Mouse (Mus musculus) CH12.LX (cell line): ENCODE results near the gene Cdc25a. TPM values are rescaled to one million over a fixed set of nuclear protein-coding genes. Genes with fewer than 3 reads are reported as not detected.

Source experiments
- DNase-seq: peaks from one replicate; pipeline ENCODE4 v3.0.0-alpha.2; 2013; ENCODE audit errors: extremely low read depth
- H3K27ac ChIP-seq: 2 replicates; pipeline ENCODE4 v1.5.1; 2012; ENCODE audit warnings: low read depth, mild to moderate bottlenecking, control low read depth, moderate library complexity; ENCODE audit not compliant: insufficient read depth
- H3K27me3 ChIP-seq: replicated peaks from 2 replicates; pipeline ENCODE3; 2012; ENCODE audit warnings: inconsistent platforms
- H3K36me3 ChIP-seq, 2 experiments: replicated peaks in 1 of 2; 2 replicates each; pipeline versions ENCODE3 to v1.6.1; 2012; ENCODE audit warnings: inconsistent platforms in 1 of 2, low read length in 1 of 2, mild to moderate bottlenecking in 1 of 2, mixed read lengths in 1 of 2, moderate library complexity in 1 of 2; ENCODE audit not compliant: control insufficient read depth in 1 of 2, insufficient read depth in 1 of 2
- H3K4me1 ChIP-seq, 2 experiments: 2 replicates each; pipeline ENCODE4 v1.6.1; 2012; ENCODE audit warnings: inconsistent platforms in 1 of 2, moderate library complexity in 1 of 2; ENCODE audit not compliant: insufficient read depth in 2 of 2, control insufficient read depth in 1 of 2
- H3K4me2 ChIP-seq: 2 replicates; pipeline ENCODE4 v1.6.1; 2012; ENCODE audit warnings: low read depth, mild to moderate bottlenecking, control low read depth; ENCODE audit not compliant: poor library complexity, insufficient read depth, severe bottlenecking
- H3K4me3 ChIP-seq, 3 experiments: fragments of 150-350 bp in 1 of 3; sonication (generic) in 1 of 3; replicated peaks in 1 of 3; 2 replicates each; pipeline versions ENCODE3 to v1.5.1; 2011 to 2012; ENCODE audit warnings: low read depth in 2 of 3, low read length in 2 of 3, mild to moderate bottlenecking in 2 of 3, moderate library complexity in 2 of 3, control low read depth in 1 of 3, improper control_type of control experiment in 1 of 3, inconsistent platforms in 1 of 3, mixed read lengths in 1 of 3; ENCODE audit not compliant: poor library complexity in 1 of 3
- H3K79me2 ChIP-seq: replicated peaks from 2 replicates; pipeline ENCODE4 v1.6.1; 2012; ENCODE audit warnings: mild to moderate bottlenecking, moderate library complexity; ENCODE audit not compliant: control insufficient read depth, poor library complexity, insufficient read depth, severe bottlenecking; ENCODE audit errors: extremely low read depth
- H3K9ac ChIP-seq: 2 replicates; pipeline ENCODE4 v1.6.1; 2012; ENCODE audit warnings: low read depth, mild to moderate bottlenecking, control low read depth, moderate library complexity; ENCODE audit not compliant: insufficient read depth
- H3K9me3 ChIP-seq: replicated peaks from 2 replicates; pipeline ENCODE3; 2012; ENCODE audit warnings: low read length, inconsistent platforms, mixed read lengths
- BHLHE40 ChIP-seq: IDR thresholded peaks from 2 replicates; pipeline ENCODE4 v1.6.1; 2011; ENCODE audit warnings: mild to moderate bottlenecking, low read depth, low read length, improper control_type of control experiment
- CHD1 ChIP-seq: IDR thresholded peaks from 2 replicates; pipeline ENCODE4 v1.6.1; 2012; ENCODE audit warnings: low read depth, low read length, improper control_type of control experiment, inconsistent platforms
- CHD2 ChIP-seq: IDR thresholded peaks from 2 replicates; pipeline ENCODE4 v1.6.1; 2011; ENCODE audit warnings: low read length, improper control_type of control experiment
- CTCF ChIP-seq, 2 experiments: IDR thresholded peaks in 1 of 2; conservative IDR thresholded peaks in 1 of 2; 2 replicates each; pipeline ENCODE4 v1.5.1; 2011 to 2012; ENCODE audit warnings: low read depth in 2 of 2, low read length in 2 of 2, improper control_type of control experiment in 1 of 2, inconsistent platforms in 1 of 2, mild to moderate bottlenecking in 1 of 2, moderate library complexity in 1 of 2
- E2F4 ChIP-seq: IDR thresholded peaks from 2 replicates; pipeline ENCODE4 v1.6.1; 2011; ENCODE audit warnings: low read depth, low read length, improper control_type of control experiment; ENCODE audit not compliant: insufficient replicate concordance
- EP300 ChIP-seq: IDR thresholded peaks from 2 replicates; pipeline ENCODE4 v1.6.1; 2011; ENCODE audit warnings: low read length, improper control_type of control experiment
- ETS1 ChIP-seq: conservative IDR thresholded peaks from 2 replicates; pipeline ENCODE4 v1.6.1; 2012; ENCODE audit warnings: low read depth, mild to moderate bottlenecking, inconsistent platforms, low read length, improper control_type of control experiment, moderate library complexity
- GABPA ChIP-seq: IDR thresholded peaks from 2 replicates; pipeline ENCODE4 v1.6.1; 2012; ENCODE audit warnings: low read depth, low read length, improper control_type of control experiment, inconsistent platforms; ENCODE audit not compliant: insufficient replicate concordance
- HCFC1 ChIP-seq: IDR thresholded peaks from 2 replicates; pipeline ENCODE4 v1.6.1; 2012; ENCODE audit warnings: low read depth, mild to moderate bottlenecking, inconsistent platforms, low read length, improper control_type of control experiment
- IRF4 ChIP-seq: IDR thresholded peaks from 2 replicates; pipeline ENCODE4 v1.6.1; 2014; ENCODE audit warnings: low read depth, mild to moderate bottlenecking, inconsistent platforms, low read length, improper control_type of control experiment
- JUN ChIP-seq: IDR thresholded peaks from 2 replicates; pipeline ENCODE4 v1.6.1; 2011; ENCODE audit warnings: low read depth, mild to moderate bottlenecking, low read length, improper control_type of control experiment, moderate library complexity; ENCODE audit not compliant: insufficient read depth
- JUND ChIP-seq: conservative IDR thresholded peaks from 2 replicates; pipeline ENCODE4 v1.6.1; 2011; ENCODE audit warnings: low read depth, low read length, improper control_type of control experiment
- KAT2A ChIP-seq: IDR thresholded peaks from 2 replicates; pipeline ENCODE4 v1.6.1; 2012; ENCODE audit warnings: low read length, improper control_type of control experiment, inconsistent platforms; ENCODE audit not compliant: insufficient replicate concordance
- MAFK ChIP-seq: IDR thresholded peaks from 2 replicates; pipeline ENCODE4 v1.6.1; 2011; ENCODE audit warnings: low read length, improper control_type of control experiment; ENCODE audit not compliant: insufficient replicate concordance
- MAX ChIP-seq: IDR thresholded peaks from 2 replicates; pipeline ENCODE4 v1.6.1; 2011; ENCODE audit warnings: low read length, improper control_type of control experiment
- MAZ ChIP-seq: IDR thresholded peaks from 2 replicates; pipeline ENCODE4 v1.6.1; 2012; ENCODE audit warnings: low read depth, mild to moderate bottlenecking, inconsistent platforms, low read length, improper control_type of control experiment, moderate library complexity
- MEF2A ChIP-seq: IDR thresholded peaks from 2 replicates; pipeline ENCODE4 v1.6.1; 2014; ENCODE audit warnings: low read depth, mild to moderate bottlenecking, inconsistent platforms, low read length, improper control_type of control experiment, borderline replicate concordance
- MXI1 ChIP-seq: IDR thresholded peaks from 2 replicates; pipeline ENCODE4 v1.6.1; 2011; ENCODE audit warnings: mild to moderate bottlenecking, low read depth, low read length, improper control_type of control experiment
- MYC ChIP-seq: IDR thresholded peaks from 2 replicates; pipeline ENCODE4 v1.6.1; 2011; ENCODE audit warnings: low read depth, mild to moderate bottlenecking, improper control_type of control experiment, low read length
- NELFE ChIP-seq: IDR thresholded peaks from 2 replicates; pipeline ENCODE4 v1.6.1; 2011; ENCODE audit warnings: low read depth, low read length, improper control_type of control experiment
- NRF1 ChIP-seq: IDR thresholded peaks from 2 replicates; pipeline ENCODE4 v1.6.1; 2014; ENCODE audit warnings: low read depth, mild to moderate bottlenecking, inconsistent platforms, low read length, improper control_type of control experiment, moderate library complexity
- PAX5 ChIP-seq: IDR thresholded peaks from 2 replicates; pipeline ENCODE4 v1.6.1; 2012; ENCODE audit warnings: low read length, inconsistent platforms, mixed read lengths
- POLR2A ChIP-seq: IDR thresholded peaks from 2 replicates; pipeline ENCODE4 v1.6.1; 2011; ENCODE audit warnings: low read depth, mild to moderate bottlenecking, improper control_type of control experiment, low read length
- POLR2AphosphoS2 ChIP-seq: IDR thresholded peaks from 2 replicates; pipeline ENCODE4 v1.6.1; 2011; ENCODE audit warnings: low read depth, low read length, improper control_type of control experiment
- RAD21 ChIP-seq: IDR thresholded peaks from 2 replicates; pipeline ENCODE4 v1.6.1; 2011; ENCODE audit warnings: low read depth, mild to moderate bottlenecking, low read length, improper control_type of control experiment, moderate library complexity
- RCOR1 ChIP-seq: conservative IDR thresholded peaks from 2 replicates; pipeline ENCODE4 v1.6.1; 2012; ENCODE audit warnings: low read depth, mild to moderate bottlenecking, inconsistent platforms, low read length, improper control_type of control experiment
- SIN3A ChIP-seq: IDR thresholded peaks from 2 replicates; pipeline ENCODE4 v1.6.1; 2012; ENCODE audit warnings: low read length, improper control_type of control experiment, inconsistent platforms
- SMC3 ChIP-seq: IDR thresholded peaks from 2 replicates; pipeline ENCODE4 v1.6.1; 2011; ENCODE audit warnings: low read depth, low read length, improper control_type of control experiment
- TBP ChIP-seq: conservative IDR thresholded peaks from 2 replicates; pipeline ENCODE4 v1.6.1; 2011; ENCODE audit warnings: low read depth, low read length, improper control_type of control experiment
- UBTF ChIP-seq: IDR thresholded peaks from 2 replicates; pipeline ENCODE4 v1.6.1; 2012; ENCODE audit warnings: low read depth, mild to moderate bottlenecking, inconsistent platforms, low read length, improper control_type of control experiment, moderate library complexity
- USF1 ChIP-seq: IDR thresholded peaks from 2 replicates; pipeline ENCODE4 v1.6.1; 2014; ENCODE audit warnings: low read depth, mild to moderate bottlenecking, inconsistent platforms, low read length, improper control_type of control experiment
- USF2 ChIP-seq: conservative IDR thresholded peaks from 2 replicates; pipeline ENCODE4 v1.6.1; 2011; ENCODE audit warnings: low read depth, low read length, improper control_type of control experiment
- ZC3H11A ChIP-seq: IDR thresholded peaks from 2 replicates; pipeline ENCODE4 v1.6.1; 2012; ENCODE audit warnings: low read depth, mild to moderate bottlenecking, inconsistent platforms, low read length, improper control_type of control experiment
- ZKSCAN1 ChIP-seq: IDR thresholded peaks from 2 replicates; pipeline ENCODE4 v1.6.1; 2012; ENCODE audit warnings: low read depth, inconsistent platforms, low read length, improper control_type of control experiment, borderline replicate concordance
- ZMIZ1 ChIP-seq: IDR thresholded peaks from 2 replicates; pipeline ENCODE4 v1.6.1; 2012; ENCODE audit warnings: low read depth, mild to moderate bottlenecking, inconsistent platforms, low read length, improper control_type of control experiment
- ZNF384 ChIP-seq: IDR thresholded peaks from 2 replicates; pipeline ENCODE4 v1.6.1; 2012; ENCODE audit warnings: low read depth, low read length, improper control_type of control experiment, inconsistent platforms
- dilution Hi-C: fragments of 300-500 bp; cut with MboI; formaldehyde crosslinking; loops from 2 replicates; pipeline ENCODE4 v1.14.3; 2020; ENCODE audit warnings: low sequenced_read_pairs; ENCODE audit not compliant: extremely low pct_unique_long_range_greater_than_20kb, extremely low pct_ligation_motif_present
- in situ Hi-C: fragments of 300-500 bp; cut with MboI; formaldehyde crosslinking; loops from 3 replicates; pipeline ENCODE4 v1.14.3; 2019; ENCODE audit warnings: low sequenced_read_pairs, low pct_ligation_motif_present, low pct_unique_long_range_greater_than_20kb, mixed read lengths
- polyA plus RNA-seq: library from polyadenylated mRNA; unstranded; fragments of >175 nt; gene quantifications from 2 replicates; pipeline ENCODE4 v1.2.1, GENCODE M21; 2012; ENCODE audit warnings: low read depth; ENCODE audit not compliant: insufficient read length
- total RNA-seq, 2 experiments: library from RNA; depleted of rRNA; stranded (reverse); fragments of 300-350 nt in 1 of 2; fragments of >200 nt in 1 of 2; gene quantifications; 2 replicates each; pipeline ENCODE4 v1.2.3; 2012 to 2014

The Cdc25a gene
- total and polyA plus RNA-seq, 3 experiments = 32.4 to 74.9 (median 32.6) TPM

DNA sequence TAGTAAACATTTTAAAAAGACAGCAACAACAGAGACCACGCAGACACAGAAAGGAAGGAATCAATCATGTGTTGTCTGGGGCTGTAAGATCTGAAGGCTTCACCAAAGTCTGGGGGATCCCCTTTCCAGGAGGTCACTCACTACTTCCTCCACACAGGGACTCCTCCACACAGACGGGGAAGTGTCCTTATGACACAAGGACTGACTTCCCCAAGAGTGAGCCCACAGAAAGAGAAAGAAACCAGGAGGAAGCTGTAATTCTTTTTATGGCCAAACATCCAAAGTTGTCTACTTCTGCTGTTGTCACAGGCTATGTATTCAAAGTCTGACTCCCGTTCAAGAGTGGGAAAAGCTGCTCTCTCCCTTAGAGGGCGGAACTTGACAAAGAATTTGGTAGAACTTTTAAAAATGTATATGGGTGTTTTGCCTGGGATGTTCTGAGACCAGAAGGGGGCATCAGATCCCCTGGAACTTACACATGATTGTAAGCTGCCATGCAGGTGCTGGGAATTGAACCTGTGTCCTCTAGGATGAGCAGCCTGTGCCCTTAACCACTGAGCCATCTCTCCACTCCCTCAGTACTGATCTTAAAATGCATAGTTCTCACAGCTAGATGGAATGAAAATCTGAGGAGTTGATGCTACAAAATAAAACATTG, 39.0 kb downstream of the Cdc25a start:
- Histone ChIP-seq H3K4me2 (peak overlapping the region; percentile 6; the same call in 1 of the 2 replicates), H3K36me3 (no peaks in the 10 kb centered on the region), H3K79me2 (no peaks in the 10 kb centered on the region), H3K27me3 (no peaks in the 10 kb centered on the region), H3K4me1 (peaks cover 0 to 16% of the 10 kb centered on the region in 2 experiments; a peak in 2 of 4 replicates), H3K27ac (no peak overlapping the region), H3K9me3 (no peaks in the 10 kb centered on the region), H3K9ac (no peak overlapping the region), H3K4me3 (no peak overlapping the region)
- DNase-seq = peak; percentile 52
- TF ChIP-seq MXI1 (no peak), MAZ (no peak), PAX5 (no peak), MYC (no peak), MAFK (no peak), SIN3A (no peak), IRF4 (no peak), POLR2A (no peak), CHD2 (no peak), ZMIZ1 (no peak), HCFC1 (no peak), RAD21 (peak; percentile 40), CHD1 (no peak), KAT2A (no peak), UBTF (no peak), ZNF384 (no peak), JUND (no peak), BHLHE40 (no peak), JUN (no peak), SMC3 (peak; percentile 29), TBP (0 out of 2 replicates have a peak, but pooled peaks have one; percentile 46), NRF1 (no peak), POLR2AphosphoS2 (no peak), ZC3H11A (no peak), USF2 (no peak), MAX (no peak), MEF2A (no peak), ZKSCAN1 (no peak), RCOR1 (no peak), EP300 (no peak), USF1 (no peak), E2F4 (no peak), CTCF (conservative IDR thresholded peaks at IDR 0.05 in 1 of 2, IDR thresholded peaks at IDR 0.05 in 1 of 2; ENCODE audit: low read depth in 2 of 2, low read length in 2 of 2) (peak in 1 of 2 experiments; percentile 55; a peak in 2 of 4 replicates), GABPA (no peak), NELFE (no peak), ETS1 (0 out of 2 replicates have a peak, but pooled peaks have one; percentile 11)
- in situ Hi-C loops = no loop called here
- dilution Hi-C loops = no loop called here
